Mouse (Mus musculus) liver, embryonic 16.5 days (tissue): ENCODE data around the gene D10Jhu81e. TPM values are rescaled to one million over a fixed set of nuclear protein-coding genes. Genes with fewer than 3 reads are reported as not detected.
A peak's percentile ranks its signal among the peaks of the same experiment; 100 is the strongest.

ENCODE experiments used
- ATAC-seq: fragments of 200-750 bp; cut with Nextera tagmentation; 2 replicates; pipeline ENCODE4 v1.8.0; 2017; ENCODE audit warnings: low read depth, mild to moderate bottlenecking, moderate number of reproducible peaks, moderate library complexity
- H3K27ac ChIP-seq: fragments of 300-500 bp; sonication (generic); 2 replicates; pipeline ENCODE4 v1.5.1; 2014; ENCODE audit warnings: mild to moderate bottlenecking, low read length
- H3K27me3 ChIP-seq: fragments of 300-500 bp; sonication (generic); 2 replicates; pipeline ENCODE4 v1.6.1; 2014; ENCODE audit warnings: low read depth, low read length, mixed read lengths; ENCODE audit not compliant: control insufficient read depth, insufficient read depth
- H3K36me3 ChIP-seq: fragments of 300-500 bp; sonication (generic); 2 replicates; pipeline ENCODE4 v1.6.1; 2014; ENCODE audit warnings: mild to moderate bottlenecking; ENCODE audit not compliant: control insufficient read depth, insufficient read depth
- H3K4me1 ChIP-seq: fragments of 300-500 bp; sonication (generic); 2 replicates; pipeline ENCODE4 v1.6.1; 2014; ENCODE audit warnings: low read depth, low read length, mixed read lengths; ENCODE audit not compliant: control insufficient read depth
- H3K4me2 ChIP-seq: fragments of 300-500 bp; sonication (generic); 2 replicates; pipeline ENCODE4 v1.6.1; 2014; ENCODE audit warnings: low read depth, low read length, mixed read lengths
- H3K4me3 ChIP-seq: fragments of 300-500 bp; sonication (generic); 2 replicates; pipeline ENCODE4 v1.5.1; 2014; ENCODE audit warnings: low read depth, mild to moderate bottlenecking, low read length
- H3K9ac ChIP-seq: fragments of 300-500 bp; sonication (generic); 2 replicates; pipeline ENCODE4 v1.6.1; 2014; ENCODE audit warnings: low read depth, low read length
- H3K9me3 ChIP-seq: fragments of 300-500 bp; sonication (generic); replicated peaks from 2 replicates; pipeline ENCODE4 v1.6.1; 2016; ENCODE audit warnings: low read length; ENCODE audit not compliant: control insufficient read depth
- WGBS: fragments of 180-500 bp; shearing (Covaris S2); extraction: QIAGEN DNeasy Blood & Tissue Kit; methylation state at CpG from one replicate; pipeline ENCODE4 v1.1.7; 2014; ENCODE audit not compliant: insufficient replicate concordance; 5-methylcytosine and 5-hydroxymethylcytosine counted together
- polyA plus RNA-seq: library from polyadenylated mRNA; unstranded; fragments of >200 nt; fragmentation: Nextera tagmentation; extraction: Ambion mirVana; gene quantifications from 2 replicates; pipeline ENCODE4 v1.2.1, GENCODE M21; 2015

D10Jhu81e gene
- polyA plus RNA-seq, 1 experiment from 2014 or later: 21.7 TPM

DNA sequence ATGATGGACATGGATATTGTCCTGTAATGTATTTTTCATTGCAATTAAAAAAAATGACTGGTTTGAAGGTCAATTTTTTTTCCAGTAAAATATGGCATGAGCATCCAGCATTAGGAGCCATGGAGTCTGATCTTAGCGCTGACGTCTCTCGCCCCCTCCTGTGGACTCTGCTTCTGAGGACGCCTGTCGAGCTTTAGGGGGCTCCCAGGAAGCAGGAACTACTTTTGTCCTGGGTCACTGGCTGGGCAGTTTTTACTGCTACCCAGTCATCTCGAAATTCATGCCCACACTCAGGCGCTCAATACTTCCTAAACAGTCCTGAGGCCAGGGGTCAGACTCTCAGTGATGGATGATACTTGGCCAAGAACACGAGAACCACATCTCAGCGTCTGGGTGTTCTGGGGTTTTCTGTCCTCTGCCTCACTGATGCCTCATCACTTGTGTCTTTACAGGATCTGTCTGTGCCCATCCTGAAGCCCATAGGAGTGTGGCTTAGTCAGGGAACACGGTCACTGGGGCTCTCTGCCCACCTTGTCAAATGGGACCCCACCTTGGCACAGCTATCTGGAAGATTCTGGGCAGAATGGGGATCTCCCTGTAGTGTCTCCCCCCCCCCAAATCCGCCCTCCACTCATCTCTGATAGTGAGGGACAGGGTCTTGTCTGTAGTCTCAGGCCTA lies 29.9 kb downstream of the D10Jhu81e start:
- WGBS: 62% methylated on average over 11 of the region's 11 CpGs
- no peak overlapping the region for H3K4me2 ChIP-seq

DNA sequence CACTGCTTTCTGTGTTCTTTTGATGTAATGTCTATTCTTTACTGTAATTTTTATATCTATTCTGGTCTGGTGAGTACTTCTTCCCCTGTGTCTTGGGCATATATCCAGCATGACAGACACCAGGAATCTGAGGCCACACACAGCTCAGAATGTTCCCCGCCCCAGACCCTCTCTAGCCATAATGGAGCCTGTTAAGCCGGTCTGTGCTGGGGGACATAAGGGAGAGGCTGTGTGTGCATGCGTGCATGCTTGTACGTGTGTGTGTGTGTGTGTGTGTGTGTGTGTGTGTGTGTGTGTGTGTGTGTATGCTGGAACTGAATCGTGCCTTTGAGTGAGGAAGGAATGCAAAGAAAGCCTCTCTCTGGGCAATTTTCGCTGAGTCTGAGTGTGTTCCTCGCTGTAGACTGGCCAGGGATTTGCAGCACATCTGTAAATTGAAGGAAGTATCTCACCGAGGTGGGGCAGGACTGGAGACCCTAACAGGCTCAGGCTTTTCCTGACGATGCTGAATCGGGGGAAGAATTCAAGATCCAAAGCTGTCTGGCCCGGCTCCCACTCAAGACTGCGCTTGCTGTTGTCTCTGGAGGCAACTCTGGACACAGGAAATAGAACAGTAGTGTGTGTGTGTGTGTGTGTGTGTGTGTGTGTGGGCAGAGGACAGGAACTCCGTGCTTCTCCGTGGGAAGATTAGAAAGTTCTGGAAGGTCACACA lies 30.6 kb downstream of the D10Jhu81e start:
- no peak overlapping the region for H3K4me3 ChIP-seq
- ATAC-seq: 0 out of 2 replicates have a peak, but pooled peaks have one; percentile 7
- 42% methylated on average over 14 of the region's 14 CpGs for WGBS
- H3K27ac ChIP-seq: peak overlapping the region; percentile 24; the same call in 1 of the 2 replicates
- peaks cover 19% of the 10 kb centered on the region for H3K4me1 ChIP-seq
- H3K9me3 ChIP-seq: no peaks in the 10 kb centered on the region
- no peak overlapping the region for H3K9ac ChIP-seq
- no peaks in the 10 kb centered on the region for H3K27me3 ChIP-seq
- no peak overlapping the region for H3K4me2 ChIP-seq
- H3K36me3 ChIP-seq: no peaks in the 10 kb centered on the region

More for the DNA sequence above, 29.9 kb downstream of the D10Jhu81e start:
- H3K27me3 ChIP-seq: no peaks in the 10 kb centered on the region
- ATAC-seq: no peak
- no peaks in the 10 kb centered on the region for H3K36me3 ChIP-seq
- peaks cover 15% of the 10 kb centered on the region for H3K4me1 ChIP-seq
- no peak overlapping the region for H3K9ac ChIP-seq
- no peaks in the 10 kb centered on the region for H3K9me3 ChIP-seq
- H3K4me3 ChIP-seq: no peak overlapping the region
- H3K27ac ChIP-seq: no peak overlapping the region

DNA sequence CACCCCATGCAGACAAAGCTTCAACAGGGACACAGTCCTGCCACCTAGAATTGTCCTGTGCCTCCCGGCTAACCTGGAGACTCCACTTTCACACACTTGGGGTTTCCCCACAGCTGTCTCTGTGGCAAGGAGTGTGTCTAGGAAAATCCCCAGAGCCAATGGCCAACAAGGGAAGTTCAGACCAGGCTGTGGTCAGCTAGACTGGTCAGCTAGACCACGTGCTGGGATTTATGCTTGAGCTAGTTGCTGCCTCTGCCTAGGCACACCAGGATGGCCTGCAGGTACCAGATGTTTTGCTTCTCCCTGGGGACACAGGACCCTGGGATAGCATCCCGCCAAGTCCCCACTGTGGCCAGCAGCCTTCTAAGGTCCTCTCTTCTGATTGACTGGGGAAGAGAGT lies 32.4 kb downstream of the D10Jhu81e start:
- H3K4me1 ChIP-seq: peaks cover 19% of the 10 kb centered on the region
- no peaks in the 10 kb centered on the region for H3K9me3 ChIP-seq
- 55% methylated on average over 3 of the region's 3 CpGs for WGBS
- no peak overlapping the region for H3K4me3 ChIP-seq
- no peak overlapping the region for H3K4me2 ChIP-seq
- H3K27me3 ChIP-seq: no peaks in the 10 kb centered on the region
- ATAC-seq: no peak
- no peaks in the 10 kb centered on the region for H3K36me3 ChIP-seq
- H3K9ac ChIP-seq: no peak overlapping the region
- H3K27ac ChIP-seq: no peak overlapping the region

DNA sequence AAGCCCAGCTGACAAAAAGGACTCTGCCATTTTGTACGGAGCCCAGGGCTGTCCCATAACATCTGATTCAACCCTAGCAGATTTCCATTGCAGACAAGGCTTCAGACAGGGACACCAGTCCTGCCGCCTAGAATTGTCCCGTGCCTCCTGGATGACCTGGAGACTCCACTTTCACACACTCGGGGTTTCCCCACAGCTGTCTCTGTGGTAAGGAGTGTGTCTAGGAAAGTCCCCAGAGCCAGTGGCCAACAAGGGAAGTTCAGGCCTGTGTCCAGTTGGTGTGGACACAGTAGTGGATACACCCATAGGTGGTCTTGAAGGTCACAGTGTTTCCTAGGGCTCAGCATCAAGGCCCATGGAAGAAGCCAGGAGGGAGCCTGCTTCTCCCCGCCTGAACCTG lies 33.6 kb downstream of the D10Jhu81e start:
- 60% methylated on average over 5 of the region's 5 CpGs for WGBS
- Histone ChIP-seq H3K27me3 (no peaks in the 10 kb centered on the region), H3K4me1 (peaks cover 19% of the 10 kb centered on the region), H3K9ac (no peak overlapping the region), H3K27ac (peak overlapping the region; percentile 14; the same call in 1 of the 2 replicates), H3K36me3 (no peaks in the 10 kb centered on the region), H3K4me3 (no peak overlapping the region), H3K9me3 (no peaks in the 10 kb centered on the region), H3K4me2 (0 out of 2 replicates have a peak overlapping the region, but pooled peaks have one; percentile 5)
- ATAC-seq: no peak

DNA sequence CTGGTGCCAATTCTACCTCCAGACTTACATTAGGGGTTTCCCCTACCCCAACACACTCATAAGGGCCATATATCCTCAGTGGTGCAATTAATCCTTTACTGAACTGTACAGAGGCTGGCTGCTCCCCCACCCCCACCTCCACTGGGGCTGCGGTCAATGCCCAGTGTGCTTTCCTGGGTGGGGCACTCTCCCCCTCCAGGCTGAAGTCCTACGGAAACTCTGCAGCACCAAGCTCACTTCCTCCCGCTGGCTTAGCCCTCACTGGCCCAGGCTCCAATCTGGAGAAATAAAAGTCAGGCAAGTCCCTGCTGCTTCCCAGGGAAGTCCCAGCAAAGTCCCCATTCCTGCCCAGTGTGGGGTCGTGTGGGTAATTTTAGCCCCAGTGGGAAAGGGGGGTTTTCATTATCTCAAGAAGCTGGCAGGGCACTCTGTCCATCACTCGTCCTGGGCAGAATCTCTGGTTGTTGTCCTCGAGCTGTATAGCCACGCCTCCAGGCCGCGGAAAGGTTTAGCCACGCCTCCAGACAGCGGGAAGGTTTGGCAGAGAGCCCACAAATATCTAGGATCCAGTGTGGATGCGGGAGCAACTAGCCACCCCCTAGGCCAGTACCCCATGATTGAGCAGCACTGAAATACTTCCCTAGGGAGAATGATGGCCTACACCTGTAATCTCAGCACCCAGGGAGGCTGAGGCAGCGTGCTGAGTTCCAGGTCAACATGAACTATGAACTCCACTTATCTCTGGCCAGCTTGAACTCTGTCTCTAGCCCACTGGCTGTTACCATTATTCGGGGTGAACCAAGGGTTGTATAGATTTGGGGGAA lies 34.4 kb downstream of the D10Jhu81e start:
- H3K4me1 ChIP-seq: peaks cover 19% of the 10 kb centered on the region
- peak; percentile 70 for ATAC-seq
- no peaks in the 10 kb centered on the region for H3K9me3 ChIP-seq
- peak overlapping the region; percentile 5; the same call in 1 of the 2 replicates for H3K4me2 ChIP-seq
- H3K27ac ChIP-seq: peak overlapping the region; percentile 56
- H3K4me3 ChIP-seq: no peak overlapping the region
- H3K27me3 ChIP-seq: no peaks in the 10 kb centered on the region
- no peaks in the 10 kb centered on the region for H3K36me3 ChIP-seq
- no peak overlapping the region for H3K9ac ChIP-seq
- WGBS: 12% methylated on average over 14 of the region's 14 CpGs

DNA sequence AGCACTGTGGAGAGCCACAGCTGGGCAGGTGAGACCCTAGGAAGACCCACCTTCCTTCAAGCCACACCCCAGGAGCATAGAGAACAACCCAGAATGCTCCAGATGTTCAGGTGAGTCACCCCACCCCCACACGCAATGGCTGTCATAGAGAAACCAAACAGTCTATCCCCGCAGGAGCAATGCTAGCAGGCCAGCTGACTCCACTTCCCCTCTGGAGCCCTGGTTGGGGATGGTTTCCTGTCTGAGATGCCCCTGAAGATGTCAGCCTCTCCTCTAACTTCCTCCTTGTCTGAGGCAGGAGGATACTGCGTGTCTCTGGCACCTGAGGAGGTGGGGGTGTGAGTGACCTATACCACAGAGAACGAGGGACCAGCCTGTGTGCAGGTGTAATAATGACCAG lies 35.2 kb downstream of the D10Jhu81e start:
- H3K27ac ChIP-seq: peak overlapping the region; percentile 56
- H3K4me3 ChIP-seq: no peak overlapping the region
- peaks cover 19% of the 10 kb centered on the region for H3K4me1 ChIP-seq
- H3K4me2 ChIP-seq: 0 out of 2 replicates have a peak overlapping the region, but pooled peaks have one; percentile 3
- 21% methylated on average over 4 of the region's 4 CpGs for WGBS
- H3K9me3 ChIP-seq: no peaks in the 10 kb centered on the region
- H3K9ac ChIP-seq: no peak overlapping the region
- ATAC-seq: 0 out of 2 replicates have a peak, but pooled peaks have one; percentile 17
- no peaks in the 10 kb centered on the region for H3K36me3 ChIP-seq
- no peaks in the 10 kb centered on the region for H3K27me3 ChIP-seq

DNA sequence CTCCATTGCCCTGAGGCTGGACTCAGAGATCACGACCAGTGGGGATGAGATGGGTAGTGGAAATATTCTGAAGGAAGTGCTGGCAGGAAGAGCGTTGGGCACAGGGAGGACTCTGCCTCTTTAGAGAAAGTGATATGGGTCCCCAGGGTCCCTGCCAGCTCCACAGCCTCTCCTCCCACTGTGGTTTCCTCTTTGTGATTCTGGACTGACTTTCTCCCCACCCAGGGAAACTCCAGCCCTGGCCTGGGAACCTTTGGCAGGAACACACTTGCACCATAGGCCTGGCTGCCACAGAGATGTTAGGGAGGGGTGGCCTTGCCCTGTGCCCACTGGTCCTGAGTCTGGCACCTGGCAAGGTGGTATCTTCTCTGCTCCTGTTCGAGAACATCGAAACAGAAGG lies 39.6 kb downstream of the D10Jhu81e start:
- H3K9me3 ChIP-seq: no peaks in the 10 kb centered on the region
- no peak overlapping the region for H3K4me2 ChIP-seq
- H3K4me3 ChIP-seq: no peak overlapping the region
- no peaks in the 10 kb centered on the region for H3K36me3 ChIP-seq
- ATAC-seq: no peak
- H3K4me1 ChIP-seq: peaks cover 11% of the 10 kb centered on the region
- WGBS: 52% methylated on average over 4 of the region's 4 CpGs
- H3K9ac ChIP-seq: no peak overlapping the region
- H3K27me3 ChIP-seq: no peaks in the 10 kb centered on the region
- no peak overlapping the region for H3K27ac ChIP-seq

DNA sequence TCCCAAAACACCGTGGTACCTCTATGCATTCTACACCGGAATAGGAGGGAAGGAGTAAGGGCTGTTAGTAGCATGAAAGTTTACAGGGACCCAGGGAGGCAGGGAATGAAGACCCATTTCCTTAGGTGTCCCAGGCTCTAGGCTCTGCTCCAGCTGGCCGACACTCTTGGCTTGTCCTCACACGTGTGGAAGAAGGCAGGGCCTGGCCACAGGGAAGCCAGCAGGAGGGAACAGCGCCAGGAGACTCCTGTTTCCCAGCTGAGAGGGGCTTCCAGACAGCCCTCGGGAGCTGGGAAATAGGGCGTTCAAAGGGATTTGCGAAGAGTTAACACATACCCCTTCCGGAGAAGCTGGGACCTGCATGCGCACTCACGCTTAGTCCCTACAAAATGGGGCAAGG lies 40.2 kb downstream of the D10Jhu81e start:
- Histone ChIP-seq H3K9me3 (no peaks in the 10 kb centered on the region), H3K4me2 (no peak overlapping the region), H3K27ac (no peak overlapping the region), H3K9ac (no peak overlapping the region), H3K27me3 (no peaks in the 10 kb centered on the region), H3K36me3 (no peaks in the 10 kb centered on the region), H3K4me1 (peaks cover 5% of the 10 kb centered on the region), H3K4me3 (no peak overlapping the region)
- WGBS: 58% methylated on average over 11 of the region's 11 CpGs
- no peak for ATAC-seq
